16 mouse cellular contexts compared by ENCODE assay signal in the genomic region with DNA sequence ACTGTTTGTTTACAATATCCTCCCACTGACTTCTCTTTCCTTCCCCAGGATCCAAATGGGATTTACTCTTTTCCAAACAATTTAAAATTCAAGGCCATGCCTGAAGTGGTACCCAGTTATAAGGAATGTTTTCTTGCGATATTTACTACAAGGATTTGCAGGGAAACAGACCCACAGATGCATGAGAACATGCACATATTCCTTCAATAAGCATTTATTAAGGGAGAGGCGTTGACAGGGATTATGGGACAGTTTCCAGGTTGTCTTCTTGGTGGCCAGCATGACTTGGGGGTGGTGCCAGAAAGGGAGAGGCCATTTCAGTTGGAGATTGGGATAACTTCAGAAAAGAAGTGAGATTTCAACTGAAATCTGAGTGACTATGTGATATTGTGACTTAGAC. TPM values are rescaled to one million over a fixed set of nuclear protein-coding genes. Genes with fewer than 3 reads are reported as not detected.
DNase-seq lines count a peak whose midpoint lies in the region; ATAC-seq and TF ChIP-seq lines count a peak whose summit lies in the region.
"Had no signal": no experiment of that assay in that cellular context is flagged by ENCODE, and none has a peak within 500 bp of the region (broad histone marks: within the 10 kb centered on the region; RNA-seq: fewer than 3 reads in every experiment).

No protein-coding gene starts in this region.

- no peak for ATAC-seq in stomach, embryonic 14.5 days (ENCODE audit: insufficient number of reproducible peaks, insufficient read depth, low FRiP score, low read depth)
- ATAC-seq in stomach, postnatal 0 days (ENCODE audit: low FRiP score, low TSS enrichment), result no peak
- ATAC-seq in stomach, embryonic 16.5 days (ENCODE audit: insufficient read depth, low FRiP score), result no peak
- ATAC-seq in hindbrain, postnatal 0 days, result no peak
- ATAC-seq: forebrain, postnatal 0 days; midbrain, embryonic 15.5 days had no signal

- H3K9me3 ChIP-seq in stomach, embryonic 14.5 days (ENCODE audit: control insufficient read depth, low read depth, low read length), result no peaks in the 10 kb centered on the region
- H3K9me3 ChIP-seq in stomach, postnatal 0 days (ENCODE audit: control insufficient read depth, low read length), result no peaks in the 10 kb centered on the region
- no peaks in the 10 kb centered on the region for H3K9me3 ChIP-seq in stomach, embryonic 16.5 days (replicated peaks; ENCODE audit: control insufficient read depth, low read length)
- H3K9me3 ChIP-seq in hindbrain, postnatal 0 days (ENCODE audit: low read length), result no peaks in the 10 kb centered on the region
- H3K9me3 ChIP-seq: G1E; midbrain, embryonic 15.5 days had no signal

- no peaks in the 10 kb centered on the region for H3K4me1 ChIP-seq in stomach, embryonic 14.5 days (ENCODE audit: control insufficient read depth, insufficient read depth, low read length)
- no peaks in the 10 kb centered on the region for H3K4me1 ChIP-seq in stomach, postnatal 0 days (replicated peaks; ENCODE audit: control insufficient read depth, insufficient read depth)
- 0 out of 2 replicates have a peak, but pooled peaks cover 3% of the 10 kb centered on the region for H3K4me1 ChIP-seq in stomach, embryonic 16.5 days (ENCODE audit: control insufficient read depth, insufficient read depth, low read length)
- no peaks in the 10 kb centered on the region for H3K4me1 ChIP-seq in hindbrain, postnatal 0 days (ENCODE audit: insufficient read depth, low read length)
- H3K4me1 ChIP-seq: midbrain, embryonic 15.5 days had no signal

- TF ChIP-seq EP300 in stomach, postnatal 0 days (optimal IDR thresholded peaks at IDR 0.05), result no peak

- TF ChIP-seq CTCF in stomach, postnatal 0 days (IDR thresholded peaks at IDR 0.05; ENCODE audit: low read depth), result no peak
- no peak for TF ChIP-seq CTCF in hindbrain, postnatal 0 days (IDR thresholded peaks at IDR 0.05; ENCODE audit: low read depth)

- peak; percentile 45 for DNase-seq in gastrocnemius, adult 18-20 months (ENCODE audit: low spot score)
- DNase-seq in gastrocnemius, postnatal 10 days, result no peak
- no peak for DNase-seq in stomach, postnatal 0 days (ENCODE audit: low spot score)
- DNase-seq in heart, postnatal 25 days (ENCODE audit: low spot score), result peak; percentile 23
- no peak for DNase-seq in hindbrain, postnatal 0 days (ENCODE audit: low spot score)
- no peak for DNase-seq in right cerebral cortex, adult 2 months (ENCODE audit: low spot score in 2 of 2)
- DNase-seq: forebrain, postnatal 0 days; kidney, adult 18-20 months; right cerebral cortex, postnatal 4 days; thymus, postnatal 36 days had no signal

- H3K4me2 ChIP-seq in stomach, embryonic 14.5 days (replicated peaks; ENCODE audit: low read depth, low read length), result no peak overlapping the region
- no peak overlapping the region for H3K4me2 ChIP-seq in stomach, postnatal 0 days (replicated peaks; ENCODE audit: low read depth)
- no peak overlapping the region for H3K4me2 ChIP-seq in stomach, embryonic 16.5 days (ENCODE audit: low read depth, low read length)
- no peak overlapping the region for H3K4me2 ChIP-seq in hindbrain, postnatal 0 days (ENCODE audit: low read depth, low read length)
- H3K4me2 ChIP-seq: hindbrain, embryonic 14.5 days; midbrain, embryonic 15.5 days had no signal

- 66% methylated on average over 2 of the region's 2 CpGs for whole genome bisulfite sequencing in stomach, embryonic 14.5 days
- 53% methylated on average over 2 of the region's 2 CpGs for WGBS in stomach, postnatal 0 days
- WGBS in stomach, embryonic 16.5 days, result 63% methylated on average over 2 of the region's 2 CpGs
- 70% methylated on average over 2 of the region's 2 CpGs for WGBS in hindbrain, postnatal 0 days

- intact Hi-C loops in heart, postnatal 25 days (cut with DNase I), result loop anchor here (5.0 kb wide), 1 partner anchor 36 kb away; no protein-coding TSS in a partner anchor

- peak overlapping the region; percentile 16; the same call in 1 of the 2 replicates for H3K27ac ChIP-seq in stomach, embryonic 14.5 days (ENCODE audit: low read length)
- H3K27ac ChIP-seq in stomach, postnatal 0 days (replicated peaks), result no peak overlapping the region
- H3K27ac ChIP-seq in stomach, embryonic 16.5 days (ENCODE audit: low read length), result peak overlapping the region; percentile 17; the same call in 1 of the 2 replicates
- H3K27ac ChIP-seq in hindbrain, postnatal 0 days, result no peak overlapping the region
- H3K27ac ChIP-seq: hindbrain, embryonic 14.5 days; macrophage; midbrain, embryonic 15.5 days had no signal

- H3K36me3 ChIP-seq in stomach, embryonic 14.5 days (ENCODE audit: control insufficient read depth, insufficient read depth, low read length), result no peaks in the 10 kb centered on the region
- no peaks in the 10 kb centered on the region for H3K36me3 ChIP-seq in stomach, postnatal 0 days (ENCODE audit: control insufficient read depth, insufficient read depth, low read length)
- no peaks in the 10 kb centered on the region for H3K36me3 ChIP-seq in stomach, embryonic 16.5 days (ENCODE audit: control insufficient read depth, insufficient read depth, low read length)
- no peaks in the 10 kb centered on the region for H3K36me3 ChIP-seq in hindbrain, postnatal 0 days (ENCODE audit: insufficient read depth, low read length)
- H3K36me3 ChIP-seq: G1E; midbrain, embryonic 15.5 days had no signal

- H3K9ac ChIP-seq in stomach, embryonic 14.5 days (replicated peaks; ENCODE audit: low read depth, low read length), result no peak overlapping the region
- no peak overlapping the region for H3K9ac ChIP-seq in stomach, postnatal 0 days (ENCODE audit: low read length)
- no peak overlapping the region for H3K9ac ChIP-seq in stomach, embryonic 16.5 days (ENCODE audit: low read length)
- H3K9ac ChIP-seq in hindbrain, postnatal 0 days (replicated peaks; ENCODE audit: low read length), result no peak overlapping the region
- H3K9ac ChIP-seq: forebrain, postnatal 0 days; hindbrain, embryonic 14.5 days; midbrain, embryonic 15.5 days had no signal

- H3K27me3 ChIP-seq in stomach, embryonic 14.5 days (ENCODE audit: control insufficient read depth, insufficient read depth, low read length), result no peaks in the 10 kb centered on the region
- H3K27me3 ChIP-seq in stomach, postnatal 0 days (ENCODE audit: control insufficient read depth, insufficient read depth, low read length), result no peaks in the 10 kb centered on the region
- H3K27me3 ChIP-seq in stomach, embryonic 16.5 days (ENCODE audit: control insufficient read depth, insufficient read depth, low read length), result no peaks in the 10 kb centered on the region
- no peaks in the 10 kb centered on the region for H3K27me3 ChIP-seq in hindbrain, postnatal 0 days (ENCODE audit: insufficient read depth, low read length)
- H3K27me3 ChIP-seq: midbrain, embryonic 15.5 days had no signal

- H3K4me3 ChIP-seq in stomach, embryonic 14.5 days (ENCODE audit: low read depth, low read length), result no peak overlapping the region
- H3K4me3 ChIP-seq in stomach, postnatal 0 days (ENCODE audit: low read depth, low read length), result no peak overlapping the region
- no peak overlapping the region for H3K4me3 ChIP-seq in stomach, embryonic 16.5 days (replicated peaks; ENCODE audit: low read length)
- H3K4me3 ChIP-seq in hindbrain, postnatal 0 days (ENCODE audit: low read length), result no peak overlapping the region
- H3K4me3 ChIP-seq: midbrain, embryonic 15.5 days had no signal

RNA-seq across cellular contexts. Expression of a gene that starts 58.4 kb away (rescaled TPM):
- total RNA-seq in gastrocnemius, adult 18-20 months (2021), result 100 to 1,000 TPM in 1 of 2 experiments, 10 to 100 TPM in 1; 78.4 to 118 TPM
- 100 to 1,000 TPM; 147 to 171 TPM for total RNA-seq in gastrocnemius, postnatal 10 days (2021)
- polyA plus RNA-seq in stomach, embryonic 14.5 days (2014; fragmentation: Nextera tagmentation; extraction: Ambion mirVana), result 136 and 137 TPM in 2 replicates
- 57.2 and 57.4 TPM in 2 replicates for polyA plus RNA-seq in stomach, postnatal 0 days (2015; fragmentation: Nextera tagmentation; extraction: Ambion mirVana)
- total RNA-seq in heart, postnatal 25 days (2021), result 100 to 1,000 TPM; 487 to 529 TPM
- polyA plus RNA-seq in stomach, embryonic 16.5 days (2015; fragmentation: Nextera tagmentation; extraction: Ambion mirVana), result 106 and 110 TPM in 2 replicates
- total RNA-seq in hindbrain, postnatal 0 days (2014; rRNA removed), result 247 and 255 TPM in 2 replicates
- polyA plus RNA-seq in hindbrain, postnatal 0 days (2015; fragmentation: Nextera tagmentation; extraction: Ambion mirVana), result 161 and 162 TPM in 2 replicates

Comparison
In these comparisons a context has a peak if more than half of its experiments do, and no peak if none do; other contexts are left out.
1. DNase-seq: peak in gastrocnemius, adult 18-20 months (single experiment) and heart, postnatal 25 days (single experiment); none in gastrocnemius, postnatal 10 days (single experiment), stomach, postnatal 0 days (single experiment), hindbrain, postnatal 0 days (single experiment) and right cerebral cortex, adult 2 months (0 of 2).
2. H3K27ac ChIP-seq: peak in stomach, embryonic 14.5 days (single experiment) and stomach, embryonic 16.5 days (single experiment); none in stomach, postnatal 0 days (single experiment) and hindbrain, postnatal 0 days (single experiment).